ENCODE assay signal across 11 mouse cellular contexts in genomic region chr15:25811834-25812250, GRCm38 (mm10). TPM values are rescaled to one million over a fixed set of nuclear protein-coding genes. Genes with fewer than 3 reads are reported as not detected.
A peak's percentile ranks its signal among the peaks of the same experiment; 100 is the strongest.
DNase-seq lines count a peak whose midpoint lies in the region; ATAC-seq and TF ChIP-seq lines count a peak whose summit lies in the region.
"Had no signal": no experiment of that assay in that cellular context is flagged by ENCODE, and none has a peak within 500 bp of the region (broad histone marks: within the 10 kb centered on the region; RNA-seq: fewer than 3 reads in every experiment).

No protein-coding gene starts in this region.

- TF ChIP-seq CTCF in heart, postnatal 0 days (IDR thresholded peaks at IDR 0.05; ENCODE audit: low read depth), result peak; percentile 53

- H3K27ac ChIP-seq in heart, postnatal 0 days (ENCODE audit: low read depth), result no peak overlapping the region
- H3K27ac ChIP-seq in midbrain, embryonic 13.5 days, result no peak overlapping the region
- H3K27ac ChIP-seq: liver, embryonic 15.5 days had no signal

- H3K27me3 ChIP-seq in heart, postnatal 0 days (ENCODE audit: control insufficient read depth, insufficient read depth, low read length), result no peaks in the 10 kb centered on the region
- H3K27me3 ChIP-seq in midbrain, embryonic 13.5 days, result no peaks in the 10 kb centered on the region
- H3K27me3 ChIP-seq: liver, embryonic 15.5 days had no signal

- H3K4me1 ChIP-seq in heart, postnatal 0 days (ENCODE audit: control insufficient read depth, insufficient read depth), result no peaks in the 10 kb centered on the region
- no peaks in the 10 kb centered on the region for H3K4me1 ChIP-seq in midbrain, embryonic 13.5 days (replicated peaks)
- H3K4me1 ChIP-seq: liver, embryonic 15.5 days had no signal

- no peak for TF ChIP-seq EP300 in heart, postnatal 0 days (IDR thresholded peaks at IDR 0.05; ENCODE audit: low read depth)

- WGBS in heart, postnatal 0 days, result 61% methylated on average over 11 of the region's 11 CpGs
- 92% methylated on average over 11 of the region's 11 CpGs for WGBS in midbrain, embryonic 13.5 days

- no peak for ATAC-seq in heart, postnatal 0 days (ENCODE audit: insufficient read depth, low read depth)
- no peak for ATAC-seq in midbrain, embryonic 13.5 days

- H3K4me2 ChIP-seq in heart, postnatal 0 days (ENCODE audit: low read depth, low read length), result peak overlapping the region; percentile 29
- no peak overlapping the region for H3K4me2 ChIP-seq in midbrain, embryonic 13.5 days (replicated peaks)
- H3K4me2 ChIP-seq: liver, embryonic 15.5 days had no signal

- DNase-seq in layer of hippocampus, postnatal 10 days (ENCODE audit: low spot score in 2 of 2), result peak; percentile 16 to 29
- DNase-seq in layer of hippocampus, adult 9-11 months, result no peak
- peak; percentile 34 for DNase-seq in NIH3T3 (ENCODE audit: low read depth)
- DNase-seq in heart, postnatal 0 days (ENCODE audit: low spot score), result peak; percentile 34
- peak; percentile 7 to 61 for DNase-seq in natural killer cell, adult 2 months (ENCODE audit: low spot score in 2 of 2)
- DNase-seq in frontal cortex, adult 2 months (ENCODE audit: extremely low spot score in 1 of 2, low spot score in 1 of 2), result no peak
- DNase-seq in adrenal gland, postnatal 4 days (ENCODE audit: low spot score in 2 of 2), result no peak
- DNase-seq: adrenal gland, adult 2 months; right cerebral cortex, postnatal 4 days had no signal

- peaks cover 11% of the 10 kb centered on the region for H3K9me3 ChIP-seq in heart, postnatal 0 days (replicated peaks; ENCODE audit: control insufficient read depth, low read length)
- 0 out of 2 replicates have a peak, but pooled peaks cover 3% of the 10 kb centered on the region for H3K9me3 ChIP-seq in midbrain, embryonic 13.5 days
- H3K9me3 ChIP-seq: liver, embryonic 15.5 days had no signal

- peaks cover 52% of the 10 kb centered on the region for H3K36me3 ChIP-seq in heart, postnatal 0 days (replicated peaks; ENCODE audit: control insufficient read depth, insufficient read depth, low read length)
- H3K36me3 ChIP-seq in midbrain, embryonic 13.5 days, result peaks cover 86% of the 10 kb centered on the region

- H3K9ac ChIP-seq in heart, postnatal 0 days (replicated peaks; ENCODE audit: low read depth, low read length), result no peak overlapping the region
- H3K9ac ChIP-seq in midbrain, embryonic 13.5 days (replicated peaks), result no peak overlapping the region
- H3K9ac ChIP-seq: liver, embryonic 15.5 days had no signal

- no peak overlapping the region for H3K4me3 ChIP-seq in heart, postnatal 0 days (ENCODE audit: low read depth, low read length)
- no peak overlapping the region for H3K4me3 ChIP-seq in midbrain, embryonic 13.5 days (replicated peaks)
- H3K4me3 ChIP-seq: liver, embryonic 15.5 days had no signal

RNA-seq across cellular contexts. Expression of gene Retreg1, which starts 31.1 kb away (rescaled TPM):
- 10 to 100 TPM; 35.3 to 36.7 TPM for total RNA-seq in layer of hippocampus, postnatal 10 days (2021)
- total RNA-seq in heart, postnatal 0 days (2014; rRNA removed; ENCODE audit: low replicate concordance), result 157 and 230 TPM in 2 replicates
- polyA plus RNA-seq in heart, postnatal 0 days (2015; fragmentation: Nextera tagmentation; extraction: Ambion mirVana), result 141 and 142 TPM in 2 replicates
- polyA plus RNA-seq in frontal cortex, adult 2 months (2012; rRNA removed), result 21.8 and 24.5 TPM in 2 replicates
- 6.8 TPM in 2 replicates for polyA plus RNA-seq in midbrain, embryonic 13.5 days (2015; fragmentation: Nextera tagmentation; extraction: Ambion mirVana)
- total RNA-seq in adrenal gland, postnatal 4 days (2021), result 10 to 100 TPM; 33.5 to 40.0 TPM

Comparison
In these comparisons a context has a peak if more than half of its experiments do, and no peak if none do; other contexts are left out.
1. DNase-seq: peak in layer of hippocampus, postnatal 10 days (2 of 2), NIH3T3 (single experiment), heart, postnatal 0 days (single experiment) and natural killer cell, adult 2 months (2 of 2); none in layer of hippocampus, adult 9-11 months (single experiment), frontal cortex, adult 2 months (0 of 2) and adrenal gland, postnatal 4 days (0 of 2).